Mouse (Mus musculus): Measurements from ENCODE around the gene Uba1.
"Not testable (repeated sequence)": the region's sequence is repeated elsewhere in the genome, so short reads cannot be mapped to it uniquely, and the experiment has no call there.

The Uba1 gene

DNA sequence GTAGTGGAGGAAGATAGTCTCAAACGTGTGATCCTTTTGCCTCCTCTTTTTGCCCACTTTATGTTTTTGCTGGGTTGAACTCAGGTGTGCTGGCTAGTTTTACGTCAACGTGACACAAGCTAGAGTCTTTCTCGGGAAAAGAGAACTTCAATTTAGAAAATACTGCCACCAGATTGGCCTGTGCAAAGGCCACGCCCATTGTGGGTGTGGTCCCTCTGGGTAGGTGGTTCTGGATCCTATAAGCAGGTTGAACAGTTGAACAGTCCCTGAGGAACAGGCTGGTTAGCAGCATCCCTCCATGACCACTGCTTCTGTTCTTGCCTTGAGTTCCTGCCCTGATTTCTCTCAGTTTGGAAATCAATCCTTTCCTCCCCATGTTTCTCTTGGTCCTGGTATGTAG is 70.6 kb downstream of the Uba1 start:
- no peak for DNase-seq (ENCODE audit: low spot score)

- not testable (repeated sequence) for DNase-seq (ENCODE audit: low spot score)
These were observed 71.9 kb downstream of the Uba1 start for GRCm38 (mm10) chrX:20730048-20730447.

All from layer of hippocampus, adult 9-10 months (tissue).